ENCODE assay signal across 14 mouse cellular contexts in genomic region chr13:78099746-78100530, GRCm38 (mm10).
DNase-seq lines count a peak whose midpoint lies in the region; ATAC-seq and TF ChIP-seq lines count a peak whose summit lies in the region.
"Had no signal": no experiment of that assay in that cellular context is flagged by ENCODE, and none has a peak within 500 bp of the region (broad histone marks: within the 10 kb centered on the region; RNA-seq: fewer than 3 reads in every experiment).

No protein-coding gene starts in this region.

- H3K36me3 ChIP-seq in embryonic facial prominence, embryonic 11.5 days (replicated peaks; ENCODE audit: control insufficient read depth, insufficient read depth, low read depth, low read length): no peaks in the 10 kb centered on the region
- H3K36me3 ChIP-seq in embryonic facial prominence, embryonic 10.5 days (replicated peaks): no peaks in the 10 kb centered on the region
- no peaks in the 10 kb centered on the region for H3K36me3 ChIP-seq in liver, adult 2 months (ENCODE audit: control insufficient read depth, insufficient read depth, low read length)
- H3K36me3 ChIP-seq in liver, embryonic 11.5 days (ENCODE audit: control insufficient read depth, insufficient read depth, low read length): no peaks in the 10 kb centered on the region
- no peaks in the 10 kb centered on the region for H3K36me3 ChIP-seq in forebrain, embryonic 13.5 days (ENCODE audit: poor library complexity, severe bottlenecking)
- H3K36me3 ChIP-seq: G1E; liver, embryonic 13.5 days had no signal

- 37% methylated on average over 3 of the region's 3 CpGs for WGBS in embryonic facial prominence, embryonic 11.5 days
- WGBS in embryonic facial prominence, embryonic 10.5 days: 47% methylated on average over 3 of the region's 3 CpGs
- 24% methylated on average over 3 of the region's 3 CpGs for WGBS in liver, adult 2 months
- 64% methylated on average over 3 of the region's 3 CpGs for WGBS in liver, embryonic 11.5 days
- 16% methylated on average over 3 of the region's 3 CpGs for WGBS in forebrain, embryonic 13.5 days

- TF ChIP-seq POLR2A in liver, adult 2 months (IDR thresholded peaks at IDR 0.05; ENCODE audit: extremely low read depth, insufficient read depth, low read length): no peak

- H3K4me1 ChIP-seq in embryonic facial prominence, embryonic 11.5 days (ENCODE audit: control insufficient read depth, insufficient read depth, low read length): no peaks in the 10 kb centered on the region
- peaks cover 28% of the 10 kb centered on the region for H3K4me1 ChIP-seq in embryonic facial prominence, embryonic 10.5 days
- no peaks in the 10 kb centered on the region for H3K4me1 ChIP-seq in liver, adult 2 months (ENCODE audit: control insufficient read depth, insufficient read depth, low read length)
- no peaks in the 10 kb centered on the region for H3K4me1 ChIP-seq in liver, embryonic 11.5 days (replicated peaks; ENCODE audit: control insufficient read depth, insufficient read depth, low read length)
- H3K4me1 ChIP-seq in forebrain, embryonic 13.5 days: peaks cover 17% of the 10 kb centered on the region
- H3K4me1 ChIP-seq: liver, embryonic 13.5 days had no signal

- no peaks in the 10 kb centered on the region for H3K79me2 ChIP-seq in liver, adult 2 months (ENCODE audit: control insufficient read depth, insufficient read depth, low read length)

- no peaks in the 10 kb centered on the region for H3K27me3 ChIP-seq in embryonic facial prominence, embryonic 11.5 days (ENCODE audit: control insufficient read depth, insufficient read depth, low read length)
- H3K27me3 ChIP-seq in embryonic facial prominence, embryonic 10.5 days (replicated peaks; ENCODE audit: low read depth, poor library complexity, severe bottlenecking): no peaks in the 10 kb centered on the region
- no peaks in the 10 kb centered on the region for H3K27me3 ChIP-seq in liver, adult 2 months (ENCODE audit: control insufficient read depth, insufficient read depth, low read length)
- no peaks in the 10 kb centered on the region for H3K27me3 ChIP-seq in liver, embryonic 11.5 days (replicated peaks; ENCODE audit: control insufficient read depth, insufficient read depth, low read length)
- 0 out of 2 replicates have a peak, but pooled peaks cover 3% of the 10 kb centered on the region for H3K27me3 ChIP-seq in forebrain, embryonic 13.5 days
- H3K27me3 ChIP-seq: liver, embryonic 13.5 days had no signal

- no peak for ATAC-seq in embryonic facial prominence, embryonic 11.5 days (replicated peaks; ENCODE audit: insufficient number of reproducible peaks, low FRiP score, low TSS enrichment, low read depth)
- ATAC-seq in liver, embryonic 11.5 days (replicated peaks; ENCODE audit: low FRiP score): no peak
- ATAC-seq in forebrain, embryonic 13.5 days: peak; percentile 90
- no peak for ATAC-seq in activated CD4-positive, CD25-positive, alpha-beta regulatory T cell, adult 4 months

- peak; percentile 45 for DNase-seq in embryonic facial prominence, embryonic 11.5 days (ENCODE audit: low spot score)
- no peak for DNase-seq in embryonic facial prominence, embryonic 10.5 days (ENCODE audit: low spot score)
- DNase-seq in liver, adult 2 months (ENCODE audit: extremely low read depth, low read depth, low spot score): peak; percentile 35
- no peak for DNase-seq in liver, embryonic 11.5 days (ENCODE audit: low spot score)
- DNase-seq in kidney, postnatal 14 days: peak; percentile 34
- no peak for DNase-seq in cerebellum, postnatal 14 days
- DNase-seq: heart, postnatal 4 days; liver, embryonic 13.5 days; lung, postnatal 4 days; right cerebral cortex, postnatal 25 days had no signal

- no peak overlapping the region for H3K27ac ChIP-seq in embryonic facial prominence, embryonic 11.5 days (replicated peaks; ENCODE audit: low read depth, low read length)
- no peak overlapping the region for H3K27ac ChIP-seq in embryonic facial prominence, embryonic 10.5 days (replicated peaks)
- no peak overlapping the region for H3K27ac ChIP-seq in liver, adult 2 months (replicated peaks; ENCODE audit: insufficient read depth, low read depth, low read length)
- no peak overlapping the region for H3K27ac ChIP-seq in liver, embryonic 11.5 days (ENCODE audit: low read depth, low read length)
- no peak overlapping the region for H3K27ac ChIP-seq in forebrain, embryonic 13.5 days
- H3K27ac ChIP-seq: layer of hippocampus, adult 2 months; liver, embryonic 13.5 days had no signal

- TF ChIP-seq CTCF in liver, adult 2 months (IDR thresholded peaks at IDR 0.05; ENCODE audit: low read depth, low read length): no peak

- no peak overlapping the region for H3K4me3 ChIP-seq in embryonic facial prominence, embryonic 11.5 days (ENCODE audit: low read depth, low read length)
- no peak overlapping the region for H3K4me3 ChIP-seq in embryonic facial prominence, embryonic 10.5 days
- H3K4me3 ChIP-seq in liver, adult 2 months (ENCODE audit: insufficient read depth, low read depth, low read length): no peak overlapping the region
- H3K4me3 ChIP-seq in liver, embryonic 11.5 days (ENCODE audit: low read depth, low read length): no peak overlapping the region
- H3K4me3 ChIP-seq in forebrain, embryonic 13.5 days: no peak overlapping the region
- H3K4me3 ChIP-seq: layer of hippocampus, adult 2 months; liver, embryonic 13.5 days had no signal

- H3K9ac ChIP-seq in embryonic facial prominence, embryonic 11.5 days (replicated peaks; ENCODE audit: low read length): no peak overlapping the region
- H3K9ac ChIP-seq in liver, adult 2 months (ENCODE audit: low read depth, low read length): no peak overlapping the region
- no peak overlapping the region for H3K9ac ChIP-seq in liver, embryonic 11.5 days (ENCODE audit: low read depth, low read length)
- H3K9ac ChIP-seq in forebrain, embryonic 13.5 days: no peak overlapping the region
- H3K9ac ChIP-seq: liver, embryonic 13.5 days had no signal

- no peak overlapping the region for H3K4me2 ChIP-seq in embryonic facial prominence, embryonic 11.5 days (ENCODE audit: low read depth, low read length)
- no peak overlapping the region for H3K4me2 ChIP-seq in liver, embryonic 11.5 days
- H3K4me2 ChIP-seq in forebrain, embryonic 13.5 days: 0 out of 2 replicates have a peak overlapping the region, but pooled peaks have one; percentile 24
- H3K4me2 ChIP-seq: liver, embryonic 13.5 days had no signal

- no peaks in the 10 kb centered on the region for H3K9me3 ChIP-seq in embryonic facial prominence, embryonic 11.5 days (replicated peaks; ENCODE audit: control insufficient read depth, low read length)
- no peaks in the 10 kb centered on the region for H3K9me3 ChIP-seq in embryonic facial prominence, embryonic 10.5 days
- H3K9me3 ChIP-seq in liver, embryonic 11.5 days (ENCODE audit: control insufficient read depth, low read length): no peaks in the 10 kb centered on the region
- no peaks in the 10 kb centered on the region for H3K9me3 ChIP-seq in forebrain, embryonic 13.5 days (replicated peaks)
- H3K9me3 ChIP-seq: G1E; liver, embryonic 13.5 days had no signal

Comparison
In these comparisons a context has a peak if more than half of its experiments do, and no peak if none do; other contexts are left out.
1. DNase-seq: peak in embryonic facial prominence, embryonic 11.5 days (single experiment), liver, adult 2 months (single experiment) and kidney, postnatal 14 days (single experiment); none in embryonic facial prominence, embryonic 10.5 days (single experiment), liver, embryonic 11.5 days (single experiment) and cerebellum, postnatal 14 days (0 of 2).